Mouse (Mus musculus): Measurements from ENCODE around the gene Hist1h4d. TPM values are rescaled to one million over a fixed set of nuclear protein-coding genes. Genes with fewer than 3 reads are reported as not detected.
"Not testable (repeated sequence)": the region's sequence is repeated elsewhere in the genome, so short reads cannot be mapped to it uniquely, and the experiment has no call there.

Hist1h4d gene
- total RNA-seq, 2 experiments from 2014 or later = 134 to 145 TPM

- intact Hi-C loops (cut with DNase I) = no loop called here
- no peak for DNase-seq (ENCODE audit: extremely low spot score in 1 of 2, low spot score in 2 of 2)
Observed at GRCm38 (mm10) chr13:23546694-23547093, 34.7 kb upstream of the Hist1h4d start.

GRCm38 (mm10) chr13:23550761-23551145, 30.6 kb upstream of the Hist1h4d start:
- no peak for DNase-seq (ENCODE audit: extremely low spot score in 1 of 2, low spot score in 2 of 2)
- intact Hi-C loops (cut with DNase I) = loop anchor here (10.0 kb wide), 1 partner anchor 204 kb away; the partner anchor contains the start of genes Hist1h2ab, Hist1h3b and Hist1h4b

- intact Hi-C loops (cut with DNase I) = loop anchor here (10.0 kb wide), 1 partner anchor 204 kb away; the partner anchor contains the start of genes Hist1h2ab, Hist1h3b and Hist1h4b
Observed at GRCm38 (mm10) chr13:23551146-23551834, 30.1 kb upstream of the Hist1h4d start, which contains the start of gene Hist1h4f. TSS of gene Hist1h4f (minus strand) at chr13:23551648.

GRCm38 (mm10) chr13:23551931-23552914, 29.2 kb upstream of the Hist1h4d start:
- no peak for DNase-seq (ENCODE audit: extremely low spot score in 1 of 2, low spot score in 2 of 2)
- intact Hi-C loops (cut with DNase I) = loop anchor here (10.0 kb wide), 1 partner anchor 203 kb away; the partner anchor contains the start of genes Hist1h2ab, Hist1h3b and Hist1h4b

More at GRCm38 (mm10) chr13:23551146-23551834, 30.1 kb upstream of the Hist1h4d start, which contains the start of gene Hist1h4f:
- DNase-seq (ENCODE audit: extremely low spot score in 1 of 2, low spot score in 2 of 2) = peak; percentile 90

GRCm38 (mm10) chr13:23552962-23553361, 28.4 kb upstream of the Hist1h4d start, which contains the start of gene Hist1h1d:
TSS of gene Hist1h1d (plus strand) at chr13:23553262.
- DNase-seq (ENCODE audit: extremely low spot score in 1 of 2, low spot score in 2 of 2) = no peak
- intact Hi-C loops (cut with DNase I) = loop anchor here (10.0 kb wide), 1 partner anchor 202 kb away; the partner anchor contains the start of genes Hist1h2ab, Hist1h3b and Hist1h4b

- DNase-seq (ENCODE audit: extremely low spot score in 1 of 2, low spot score in 2 of 2) = no peak
- intact Hi-C loops (cut with DNase I) = loop anchor here (10.0 kb wide), 1 partner anchor 200 kb away; the partner anchor contains the start of genes Hist1h2ab, Hist1h3b and Hist1h4b
Observed at GRCm38 (mm10) chr13:23554393-23554792, 27.0 kb upstream of the Hist1h4d start.

- intact Hi-C loops (cut with DNase I) = loop anchor here (10.0 kb wide), 1 partner anchor 200 kb away; the partner anchor contains the start of genes Hist1h2ab, Hist1h3b and Hist1h4b
- peak; percentile 77 to 80 for DNase-seq (ENCODE audit: extremely low spot score in 1 of 2, low spot score in 2 of 2)
Observed at GRCm38 (mm10) chr13:23554925-23555838, 26.2 kb upstream of the Hist1h4d start.

GRCm38 (mm10) chr13:23555839-23556416, 25.5 kb upstream of the Hist1h4d start:
- intact Hi-C loops (cut with DNase I) = loop anchor here (10.0 kb wide), 1 partner anchor 199 kb away; the partner anchor contains the start of genes Hist1h2ab, Hist1h3b and Hist1h4b
- peak; percentile 61 to 90 for DNase-seq (ENCODE audit: extremely low spot score in 1 of 2, low spot score in 2 of 2)

GRCm38 (mm10) chr13:23556906-23557305, 24.5 kb upstream of the Hist1h4d start:
- no peak for DNase-seq (ENCODE audit: extremely low spot score in 1 of 2, low spot score in 2 of 2)
- intact Hi-C loops (cut with DNase I) = loop anchor here (10.0 kb wide), 1 partner anchor 198 kb away; the partner anchor contains the start of genes Hist1h2ab, Hist1h3b and Hist1h4b

GRCm38 (mm10) chr13:23560699-23561098, 20.7 kb upstream of the Hist1h4d start:
- DNase-seq (ENCODE audit: extremely low spot score in 1 of 2, low spot score in 2 of 2); intact Hi-C loops (cut with DNase I): not testable (repeated sequence)

GRCm38 (mm10) chr13:23561531-23561882, 19.9 kb upstream of the Hist1h4d start:
- DNase-seq (ENCODE audit: extremely low spot score in 1 of 2, low spot score in 2 of 2); intact Hi-C loops (cut with DNase I): not testable (repeated sequence)

- intact Hi-C loops (cut with DNase I) = not testable (repeated sequence)
- DNase-seq (ENCODE audit: extremely low spot score in 1 of 2, low spot score in 2 of 2) = peak; percentile 95 to 98
Observed at GRCm38 (mm10) chr13:23561883-23562659, 19.3 kb upstream of the Hist1h4d start, which contains the start of gene Hist1h3e. TSS of gene Hist1h3e (minus strand) at chr13:23562369.

- DNase-seq (ENCODE audit: extremely low spot score in 1 of 2, low spot score in 2 of 2) = peak in 1 of 2 experiments; percentile 68
- intact Hi-C loops (cut with DNase I) = no loop called here
Observed at GRCm38 (mm10) chr13:23562699-23563462, 18.5 kb upstream of the Hist1h4d start.

GRCm38 (mm10) chr13:23564482-23564881, 16.9 kb upstream of the Hist1h4d start:
- DNase-seq (ENCODE audit: extremely low spot score in 1 of 2, low spot score in 2 of 2) = no peak
- intact Hi-C loops (cut with DNase I) = no loop called here

GRCm38 (mm10) chr13:23570261-23571021, 11.0 kb upstream of the Hist1h4d start:
- intact Hi-C loops (cut with DNase I) = not testable (repeated sequence)

More at GRCm38 (mm10) chr13:23570261-23571021, 11.0 kb upstream of the Hist1h4d start:
- DNase-seq (ENCODE audit: extremely low spot score in 1 of 2, low spot score in 2 of 2) = not testable (repeated sequence)

Measured in left cerebral cortex, postnatal 10 days (tissue).